Mouse (Mus musculus) cortical plate, adult 2 months (tissue): ENCODE measurements around the gene Kirrel3.

Experiments
- CTCF ChIP-seq: fragments of 200-500 bp; IDR thresholded peaks from 2 replicates; pipeline ENCODE4 v1.5.1; 2011; ENCODE audit warnings: mild to moderate bottlenecking, control low read depth, low read length; ENCODE audit not compliant: insufficient read depth; ENCODE audit errors: extremely low read depth
- POLR2A ChIP-seq: fragments of 200-500 bp; IDR thresholded peaks from 2 replicates; pipeline ENCODE4 v1.6.1; 2011; ENCODE audit warnings: mild to moderate bottlenecking, low read length, control low read depth; ENCODE audit not compliant: insufficient read depth; ENCODE audit errors: extremely low read depth

GRCm38 (mm10) chr9:34888298-34888697 is 402.6 kb downstream of the Kirrel3 start:
- TF ChIP-seq CTCF (no peak), POLR2A (no peak)
